Mouse (Mus musculus) B cell, adult 2 months (primary cell): ENCODE data around the gene Rex1bd.
"Not testable (repeated sequence)": the region's sequence is repeated elsewhere in the genome, so short reads cannot be mapped to it uniquely, and the experiment has no call there.

Experiments
- DNase-seq, 2 experiments: peaks; one replicate each; pipeline ENCODE4 v3.0.0; 2022

Rex1bd gene

DNA sequence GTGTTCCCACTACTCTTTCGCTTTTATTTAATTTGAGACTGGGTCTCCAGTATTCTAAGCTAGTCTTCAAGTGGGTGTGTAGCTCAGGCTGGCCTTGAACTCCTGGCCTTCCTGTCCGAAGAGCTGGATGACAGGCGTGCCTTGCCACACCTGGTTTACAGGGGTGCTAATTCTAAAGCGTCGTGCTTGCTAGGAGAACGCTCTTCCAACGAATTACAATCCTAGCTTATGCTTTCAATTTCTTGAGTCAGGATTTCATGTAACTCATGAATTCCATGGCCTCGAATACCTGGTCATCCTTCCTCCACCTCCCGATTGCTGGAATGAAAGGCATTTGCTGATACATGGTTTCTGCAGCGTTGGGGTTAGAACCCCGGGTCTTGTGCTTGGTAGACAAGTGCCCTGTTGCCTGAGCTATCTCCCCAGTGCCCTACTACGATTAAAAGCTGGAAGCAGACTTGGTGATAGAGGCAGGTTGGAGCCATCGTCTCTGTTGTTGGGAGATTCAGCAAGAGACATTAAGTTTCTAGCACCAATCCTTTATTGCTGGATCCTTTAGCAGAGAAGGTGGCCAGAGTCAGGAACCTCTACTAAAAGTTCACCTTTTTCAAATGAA is 21.7 kb upstream of the Rex1bd start:
- peak in 1 of 2 experiments; percentile 15 for DNase-seq

DNA sequence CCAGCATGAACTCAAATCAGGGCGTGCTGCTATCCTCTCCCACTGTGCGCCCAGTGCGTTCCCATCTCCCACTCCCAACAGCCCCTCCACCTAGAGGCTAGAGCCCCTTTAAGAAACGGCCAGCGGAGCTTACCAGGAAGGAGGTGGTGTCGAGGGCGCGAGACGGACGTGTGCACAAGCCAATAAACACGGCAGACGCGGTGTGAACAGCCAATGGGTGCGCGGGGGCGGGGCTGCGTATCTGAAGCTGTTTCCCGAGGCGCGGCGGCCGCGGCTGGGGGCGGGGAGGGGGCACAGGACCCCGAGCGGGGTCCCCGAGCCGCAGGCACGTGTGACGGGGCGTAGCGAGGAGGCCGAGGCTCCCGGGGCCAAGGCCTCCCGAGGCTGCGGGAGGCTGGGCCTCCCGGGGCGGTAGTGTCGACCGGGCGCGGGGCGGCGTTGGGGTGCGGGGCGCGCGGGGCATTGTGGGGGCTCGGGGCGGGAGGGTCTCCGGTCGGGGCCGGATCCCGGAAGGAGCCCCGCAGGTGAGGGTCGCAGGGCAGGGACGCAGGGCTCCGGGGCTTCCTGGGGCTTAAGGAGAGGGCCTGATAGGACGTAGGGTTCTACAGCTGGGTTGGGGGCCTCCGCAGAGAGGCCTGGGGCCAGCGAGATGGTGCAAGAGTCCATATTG is 21.1 kb upstream of the Rex1bd start, which contains the start of the genes Fkbp8 and Kxd1:
Gene Fkbp8 (plus strand): TSS at position 213 of the 670 bp plus-strand sequence.
Gene Kxd1 (minus strand): TSS at position 445 of the 670 bp plus-strand sequence.
- DNase-seq = peak; percentile 96

DNA sequence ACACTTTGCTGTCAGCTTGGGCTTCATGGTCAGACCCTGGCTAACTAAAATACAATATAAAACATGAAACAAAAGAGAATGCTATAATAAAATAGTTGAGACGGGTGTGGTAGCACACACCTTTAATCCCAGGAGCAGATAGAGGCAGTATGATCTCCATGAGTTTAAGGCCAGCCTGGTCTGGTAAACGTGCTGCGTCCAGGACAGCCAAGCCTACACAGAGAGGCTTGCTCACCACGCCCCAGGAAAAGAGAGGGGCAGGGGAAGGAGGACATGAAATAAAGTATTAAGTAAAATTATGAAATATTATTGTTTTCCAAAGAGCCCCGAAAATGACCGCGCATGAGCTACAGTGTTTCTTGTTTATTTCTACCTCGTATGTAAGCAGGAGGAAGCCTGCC is 20.6 kb upstream of the Rex1bd start:
- DNase-seq = no peak

DNA sequence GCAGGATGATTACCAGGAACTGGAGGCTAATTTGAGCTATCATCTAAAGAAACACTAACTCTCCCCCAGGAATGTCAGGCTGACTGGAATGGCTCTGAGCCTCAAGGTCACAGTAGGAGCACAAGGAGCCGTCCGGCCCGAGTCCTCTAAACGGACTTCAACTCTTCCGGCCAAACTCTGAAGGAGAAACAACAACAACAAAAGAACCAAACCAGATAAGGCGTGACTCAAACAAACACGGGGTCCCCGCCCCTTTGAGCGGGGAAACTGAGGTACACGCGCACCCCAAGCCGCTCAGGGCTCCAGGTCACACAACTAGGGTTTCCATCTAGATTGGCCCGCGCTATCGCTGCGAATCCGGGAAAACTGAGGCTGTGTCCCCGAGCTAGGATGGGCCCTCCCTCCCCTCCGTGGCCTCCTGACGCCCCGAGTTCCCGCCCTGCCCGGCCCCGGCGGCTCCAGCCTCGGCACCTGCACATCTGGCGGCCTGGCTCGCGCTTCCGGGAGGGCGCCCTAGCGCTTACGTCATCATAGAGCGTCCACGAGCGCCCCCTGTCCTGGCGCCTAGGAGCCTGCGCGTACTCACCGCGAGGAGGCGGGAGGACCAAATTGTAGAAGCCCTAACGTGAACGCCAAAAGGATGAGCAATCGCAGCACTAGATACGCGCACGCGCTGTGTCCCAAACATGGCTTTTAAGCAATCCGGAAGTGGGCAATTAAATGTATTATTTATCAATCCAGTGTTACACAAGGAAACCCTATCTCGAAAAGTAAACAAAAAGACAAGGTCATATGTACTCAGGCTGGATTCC is 16.2 kb upstream of the Rex1bd start:
- DNase-seq = peak; percentile 96

DNA sequence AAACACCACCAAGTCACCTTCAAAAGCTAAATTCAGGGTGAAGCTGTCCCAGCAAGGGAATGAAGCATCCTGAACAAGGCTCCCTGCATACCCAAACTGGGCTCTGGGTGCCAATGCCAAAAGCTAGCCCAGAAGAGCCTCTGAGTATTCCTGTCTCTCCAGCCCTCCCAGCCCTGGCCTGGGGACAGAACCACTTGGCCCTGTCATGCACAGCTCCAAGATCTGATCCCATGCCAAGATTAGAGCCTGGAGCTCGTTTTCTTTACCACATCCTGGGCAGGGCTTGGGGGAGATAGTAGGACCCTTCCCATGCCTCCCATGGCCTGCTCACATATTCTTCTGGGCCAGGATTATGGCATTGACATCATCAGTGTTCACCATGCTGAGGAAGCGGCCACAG is 13.1 kb upstream of the Rex1bd start:
- no peak for DNase-seq

DNA sequence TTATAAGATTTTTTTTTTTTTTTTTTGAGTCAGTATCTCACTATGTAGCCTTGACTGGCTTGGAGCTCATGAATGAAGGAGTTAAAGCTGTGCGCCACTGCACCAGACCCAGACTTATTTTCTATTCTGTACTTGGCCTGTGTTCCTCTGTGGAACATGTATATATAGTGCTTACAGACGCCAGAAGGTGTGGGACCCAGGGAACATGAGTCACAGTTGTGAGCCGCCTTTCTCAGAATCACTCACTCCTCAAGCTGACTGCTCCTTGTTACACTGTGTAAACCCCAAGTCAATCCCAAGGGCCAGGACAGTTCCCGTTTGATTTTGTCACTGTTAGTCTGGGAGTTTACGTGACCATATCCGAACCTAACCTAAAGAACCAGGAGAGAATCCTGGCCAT is 12.5 kb upstream of the Rex1bd start:
- DNase-seq = no peak

DNA sequence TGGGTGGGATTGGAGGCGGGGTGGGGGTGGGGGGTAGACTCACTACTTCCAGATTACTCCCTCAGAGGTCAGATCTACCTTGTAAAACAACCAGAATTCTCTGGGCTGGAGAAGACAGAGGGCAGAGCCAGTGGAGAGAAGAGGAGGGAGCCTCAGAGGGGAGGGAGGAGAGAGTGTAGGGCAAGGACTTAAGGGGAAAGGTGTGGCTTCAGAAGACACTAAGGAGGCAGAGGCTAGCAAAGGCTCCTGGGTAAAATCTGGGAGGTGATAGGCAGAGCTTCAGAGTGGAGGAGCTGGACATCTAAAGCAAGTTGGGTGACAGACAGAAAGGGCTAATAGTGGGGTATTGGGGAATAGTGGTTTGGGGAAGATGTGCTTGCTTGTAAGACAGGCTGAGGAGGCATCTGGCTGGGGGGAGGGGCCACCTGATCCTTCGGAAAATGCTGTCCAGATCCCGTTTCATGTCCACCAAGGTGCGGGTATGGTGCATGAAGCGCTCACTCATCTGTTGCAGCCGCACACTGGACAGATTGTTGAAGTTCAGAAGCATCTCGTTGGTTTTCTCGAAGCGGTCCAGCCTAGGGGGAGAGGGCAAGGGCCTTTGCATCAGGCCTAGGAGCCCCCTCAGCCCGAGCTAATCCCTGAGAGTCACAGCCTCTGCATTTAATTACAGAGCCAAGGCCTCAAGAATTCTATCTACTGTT is 11.5 kb upstream of the Rex1bd start:
- no peak for DNase-seq

DNA sequence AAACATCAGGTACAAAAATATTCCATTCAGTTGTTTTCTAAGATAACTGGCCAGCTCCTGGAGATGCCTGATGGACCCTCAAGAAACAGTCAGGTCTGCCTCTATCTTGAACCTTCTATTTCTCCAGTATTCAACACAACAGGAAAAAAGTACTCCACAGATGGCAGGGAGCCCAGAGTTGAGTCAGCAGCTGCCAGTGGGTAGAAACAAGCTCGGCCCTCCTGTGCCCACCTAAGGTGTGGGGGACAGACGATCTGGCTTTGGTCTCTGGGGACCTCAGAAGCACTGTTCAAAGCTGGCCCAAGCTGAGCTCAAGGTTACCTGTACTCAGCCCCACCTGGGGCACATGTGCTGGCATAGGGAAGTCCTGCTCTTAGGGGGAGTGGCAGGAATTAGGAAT is 6.9 kb upstream of the Rex1bd start:
- DNase-seq = no peak

DNA sequence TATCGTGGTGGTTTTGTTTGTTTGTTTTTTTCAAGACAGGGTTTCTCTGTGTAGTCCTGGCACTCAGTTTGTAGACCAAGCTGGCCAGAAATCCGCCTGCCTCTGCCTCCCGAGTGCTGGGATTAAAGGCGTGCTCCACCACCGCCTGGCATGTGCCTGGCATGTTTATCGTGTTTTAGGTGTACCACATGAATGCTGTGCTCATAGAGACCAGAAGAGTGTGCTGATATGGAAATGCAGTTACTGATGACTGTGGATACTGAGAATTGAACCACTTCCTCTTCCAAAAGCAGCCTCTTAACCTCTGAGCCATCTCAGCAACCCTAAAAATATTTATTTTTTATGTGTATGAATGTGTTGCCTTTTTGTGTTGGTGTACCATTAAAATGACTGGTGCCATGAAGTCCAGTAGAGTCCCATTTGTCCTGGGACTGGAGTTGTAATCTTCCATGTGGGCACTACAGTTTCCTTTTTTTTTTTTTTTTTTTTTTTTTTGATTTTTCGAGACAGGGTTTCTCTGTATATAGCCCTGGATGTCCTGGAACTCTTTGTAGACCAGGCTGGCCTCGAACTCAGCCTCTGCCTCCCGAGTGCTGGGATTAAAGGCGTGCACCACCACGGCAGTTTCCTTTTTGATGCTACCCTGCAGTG is 5.8 kb upstream of the Rex1bd start:
- no peak for DNase-seq

DNA sequence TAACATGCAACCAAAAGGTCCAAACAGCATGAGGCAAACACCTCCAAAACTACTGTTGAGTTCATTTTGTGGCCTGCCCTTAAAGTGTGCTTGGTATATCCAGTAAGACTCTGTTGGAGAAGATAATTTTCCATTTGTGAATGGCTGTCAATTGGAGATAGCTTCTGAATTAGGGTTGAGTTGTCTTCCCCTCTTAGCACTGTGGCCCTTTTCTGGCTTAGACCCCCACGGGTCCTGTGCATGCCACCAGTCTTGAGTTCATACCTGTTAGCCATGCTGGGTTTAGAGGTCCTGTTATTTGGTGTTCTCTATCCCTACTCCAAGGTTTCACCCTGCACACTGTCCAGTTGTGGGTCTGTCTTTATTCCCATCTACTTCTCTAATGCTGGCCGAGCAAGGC is 5.2 kb upstream of the Rex1bd start:
- no peak for DNase-seq

DNA sequence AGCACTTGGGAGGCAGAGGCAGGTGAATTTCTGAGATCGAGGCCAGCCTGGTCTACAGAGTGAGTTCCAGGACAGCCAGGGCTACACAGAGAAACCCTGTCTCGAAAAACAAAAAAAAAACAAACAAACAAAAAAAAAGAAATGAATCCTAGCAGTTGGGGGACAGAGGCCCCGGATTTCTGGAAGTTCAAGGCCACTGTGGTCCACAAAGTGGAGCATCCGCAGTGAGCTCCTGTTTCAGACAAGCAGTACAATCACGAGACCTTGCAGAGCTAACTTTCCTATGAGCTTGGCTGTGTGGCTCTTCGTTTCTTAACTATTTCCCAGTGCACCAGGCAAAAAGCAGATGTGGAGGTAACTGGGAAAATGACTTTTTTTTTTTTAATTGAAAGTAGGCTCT is 4.6 kb upstream of the Rex1bd start:
- DNase-seq = not testable (repeated sequence)

DNA sequence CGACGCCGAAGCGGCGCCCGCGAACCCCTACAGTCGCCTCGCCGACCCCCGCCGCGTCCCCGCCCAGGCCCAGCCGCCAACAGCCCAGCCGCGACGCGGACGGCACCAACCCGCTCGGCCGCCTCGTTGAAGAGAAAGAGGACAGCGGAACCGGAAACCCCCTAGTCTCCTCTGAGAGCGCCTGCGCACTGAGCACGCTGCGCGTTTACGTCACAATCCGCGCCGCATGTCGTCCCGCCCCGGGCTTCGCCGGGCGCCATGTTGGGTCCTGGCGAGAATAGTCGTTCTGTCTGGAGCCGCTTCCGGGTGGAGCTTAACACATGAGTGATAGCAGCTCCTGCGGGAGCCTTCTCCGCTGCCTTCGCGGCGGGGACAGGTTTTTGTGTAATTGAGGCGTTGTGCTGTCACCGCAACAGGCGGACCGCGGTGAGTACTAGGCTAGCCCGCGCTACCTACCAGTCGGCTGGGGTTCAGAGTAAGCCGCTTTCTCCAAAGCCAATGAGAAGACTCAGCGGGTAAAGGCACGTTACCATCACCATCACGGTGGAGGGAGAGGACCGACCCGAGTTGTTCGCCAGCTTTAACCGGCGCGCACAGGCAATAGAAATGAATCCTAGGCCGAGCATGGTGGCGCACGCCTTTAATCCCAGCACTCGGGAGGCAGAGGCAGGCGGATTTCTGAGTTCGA is 3.8 kb upstream of the Rex1bd start, which contains the start of gene Uba52:
Gene Uba52 (minus strand): TSS at position 574 of the 688 bp plus-strand sequence.
- DNase-seq = peak; percentile 97

DNA sequence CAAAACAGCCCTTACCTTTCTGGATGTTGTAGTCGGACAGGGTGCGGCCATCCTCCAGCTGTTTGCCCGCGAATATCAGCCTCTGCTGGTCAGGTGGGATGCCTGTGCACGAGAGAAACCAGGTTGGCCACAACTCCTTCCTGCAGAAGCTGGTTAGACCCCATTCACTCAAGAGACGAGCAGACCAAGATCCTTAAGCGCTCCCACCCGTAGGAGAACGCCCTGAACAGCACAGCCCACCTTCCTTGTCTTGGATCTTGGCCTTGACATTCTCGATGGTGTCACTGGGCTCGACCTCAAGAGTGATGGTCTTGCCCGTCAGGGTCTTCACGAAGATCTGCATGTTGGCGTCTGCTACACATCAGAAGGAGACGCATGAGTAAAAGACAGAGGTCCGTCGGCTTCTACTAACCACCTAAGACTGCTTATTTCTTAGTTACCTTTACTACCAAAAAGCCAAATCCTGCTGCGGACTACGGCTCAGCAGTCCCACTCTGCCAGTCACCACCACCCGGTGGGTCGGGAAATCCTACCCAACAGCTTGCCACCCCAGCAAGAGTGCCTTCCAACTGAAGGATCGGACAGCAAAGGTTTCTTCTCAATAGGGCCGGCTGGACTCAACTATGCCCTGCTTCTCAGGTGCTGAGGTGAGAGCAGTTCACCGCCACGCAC is 2.9 kb upstream of the Rex1bd start:
- DNase-seq = no peak

DNA sequence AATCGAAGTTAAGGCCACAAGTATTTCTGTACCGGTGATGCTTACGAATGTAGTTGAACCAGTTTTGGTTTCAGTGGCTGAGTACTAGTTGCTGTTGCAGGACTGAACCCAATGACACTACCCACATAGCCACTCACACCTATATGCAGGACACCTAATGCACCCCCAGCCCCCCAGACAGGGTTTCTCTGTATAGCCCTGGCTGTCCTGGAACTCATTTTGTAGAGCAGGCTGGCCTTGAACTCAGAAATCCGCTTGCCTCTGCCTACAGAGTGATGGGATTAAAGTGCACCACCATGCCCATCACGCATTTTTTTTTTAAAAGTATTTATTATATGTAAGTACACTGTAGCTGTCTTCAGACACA is 458 bp upstream of the Rex1bd start:
- DNase-seq = no peak

DNA sequence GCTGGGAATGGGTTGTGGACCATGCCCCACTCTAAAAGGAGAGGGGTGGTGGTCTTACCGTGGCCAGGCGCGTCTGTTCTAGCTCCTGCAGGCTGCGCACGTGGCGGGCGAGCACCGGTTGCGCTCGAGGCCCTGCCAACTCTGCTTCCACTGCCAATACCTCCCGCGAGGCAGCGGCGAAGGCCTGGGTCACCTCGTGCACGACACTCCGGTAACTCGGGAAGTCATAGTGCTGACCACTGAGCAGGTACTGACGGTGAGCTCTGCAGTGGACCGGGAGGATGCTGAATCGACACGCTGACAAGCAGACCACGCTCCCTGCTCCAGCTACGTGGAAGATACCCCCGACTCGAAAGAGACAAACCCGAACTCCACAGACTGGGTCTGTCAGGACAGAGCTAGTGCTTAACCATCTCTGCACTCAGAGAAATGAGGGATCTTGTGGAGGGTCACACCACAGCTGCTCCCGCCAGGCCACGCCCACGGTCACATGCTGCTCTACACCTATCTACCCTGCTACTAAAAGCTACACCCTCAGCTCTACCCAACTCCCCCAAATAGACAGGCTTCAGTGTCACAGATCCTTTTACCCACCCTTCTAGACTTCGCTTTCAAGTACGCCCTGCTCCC is 739 bp downstream of the Rex1bd start:
- DNase-seq = no peak

DNA sequence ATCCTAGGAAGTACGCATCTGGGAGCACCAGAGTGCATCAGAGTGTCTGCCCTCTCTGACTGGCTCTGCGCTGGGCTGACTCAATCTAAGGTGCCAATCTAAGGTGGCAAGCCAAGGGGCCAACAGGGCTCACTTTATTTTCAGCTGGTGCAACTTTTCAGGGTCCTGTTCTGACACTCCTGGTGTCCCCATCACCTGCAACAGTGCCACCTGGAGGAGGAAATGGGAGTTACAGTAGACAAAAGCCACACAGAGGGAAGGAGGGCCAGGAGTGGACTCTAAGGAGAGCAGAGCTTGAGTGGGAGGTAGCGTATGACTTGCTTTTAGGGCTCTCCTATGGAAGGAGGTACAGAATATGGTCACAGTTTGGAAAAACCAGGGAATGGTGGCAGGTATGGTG is 1.7 kb downstream of the Rex1bd start:
- peak; percentile 90 to 92 for DNase-seq

DNA sequence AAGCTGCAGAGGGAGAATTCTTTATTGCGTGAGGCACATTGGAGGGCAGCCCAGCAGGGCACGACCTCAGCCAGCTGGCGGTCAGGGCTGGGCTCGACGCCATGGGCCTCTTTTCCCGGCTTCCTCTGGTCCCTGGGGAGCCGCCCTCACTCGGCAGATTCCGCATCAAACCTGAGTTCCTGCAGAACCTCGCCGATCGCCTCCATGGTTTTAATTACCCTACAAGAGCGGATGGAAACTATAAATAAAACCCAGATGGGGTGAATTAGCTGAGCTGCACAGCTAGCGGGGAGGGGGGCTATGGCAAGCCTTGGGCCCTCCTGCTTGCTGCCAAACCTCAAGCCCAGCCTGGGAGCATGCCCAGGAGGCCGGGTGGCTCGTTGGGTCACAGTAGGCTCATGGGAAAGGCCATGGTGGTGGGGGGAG is 2.2 kb downstream of the Rex1bd start:
- no peak for DNase-seq

DNA sequence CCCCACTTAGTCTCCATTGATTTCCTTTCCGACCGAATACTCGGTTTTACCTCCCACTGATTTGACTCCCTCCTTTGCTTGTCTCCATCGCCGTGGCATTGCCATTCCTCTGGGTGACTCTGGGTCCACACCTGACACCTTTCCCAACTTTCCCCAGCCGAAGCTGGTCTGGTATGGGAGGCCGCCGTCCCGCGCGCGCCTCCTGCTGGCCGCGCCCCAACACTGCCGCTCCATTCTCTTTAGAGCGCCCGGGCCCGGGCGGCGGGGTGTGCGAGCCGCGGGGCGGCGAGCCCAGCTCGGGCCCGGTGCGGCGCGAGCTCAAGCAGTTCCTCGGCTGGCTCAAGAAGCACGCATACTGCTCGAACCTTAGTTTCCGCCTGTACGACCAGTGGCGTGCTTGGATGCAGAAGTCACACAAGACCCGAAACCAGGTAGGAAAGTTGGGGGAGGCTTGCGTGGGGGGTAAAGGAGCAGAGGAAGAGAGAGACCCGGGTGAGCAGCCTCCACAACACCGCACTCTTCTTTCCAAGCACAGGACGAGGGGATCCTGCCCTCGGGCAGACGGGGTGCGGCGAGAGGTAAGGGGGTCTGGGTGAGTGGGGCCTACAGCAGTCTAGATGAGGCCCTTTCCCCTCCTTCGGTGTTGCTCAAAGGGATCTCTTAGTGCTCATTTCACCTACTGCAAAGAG is 3.3 kb downstream of the Rex1bd start:
- peak; percentile 73 to 76 for DNase-seq

DNA sequence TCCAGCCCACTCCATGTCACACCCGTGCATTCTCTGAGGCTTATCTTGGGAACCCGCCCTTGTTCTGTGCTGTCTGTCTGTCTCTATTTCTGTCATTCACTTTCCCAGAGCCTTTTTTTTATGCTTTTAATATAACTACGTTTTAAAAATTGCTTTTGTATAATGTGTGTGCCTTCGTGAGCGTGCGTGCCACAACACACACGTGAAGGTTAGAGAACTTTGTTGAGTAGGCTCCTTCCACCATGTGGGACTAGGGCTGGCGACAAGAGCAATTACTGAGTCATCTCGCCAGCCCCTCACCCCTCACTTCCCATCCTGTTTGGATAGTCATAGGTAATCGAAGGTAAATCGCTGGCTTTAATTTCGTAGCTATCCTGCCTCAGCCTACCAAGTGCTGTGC is 4.0 kb downstream of the Rex1bd start:
- no peak for DNase-seq

DNA sequence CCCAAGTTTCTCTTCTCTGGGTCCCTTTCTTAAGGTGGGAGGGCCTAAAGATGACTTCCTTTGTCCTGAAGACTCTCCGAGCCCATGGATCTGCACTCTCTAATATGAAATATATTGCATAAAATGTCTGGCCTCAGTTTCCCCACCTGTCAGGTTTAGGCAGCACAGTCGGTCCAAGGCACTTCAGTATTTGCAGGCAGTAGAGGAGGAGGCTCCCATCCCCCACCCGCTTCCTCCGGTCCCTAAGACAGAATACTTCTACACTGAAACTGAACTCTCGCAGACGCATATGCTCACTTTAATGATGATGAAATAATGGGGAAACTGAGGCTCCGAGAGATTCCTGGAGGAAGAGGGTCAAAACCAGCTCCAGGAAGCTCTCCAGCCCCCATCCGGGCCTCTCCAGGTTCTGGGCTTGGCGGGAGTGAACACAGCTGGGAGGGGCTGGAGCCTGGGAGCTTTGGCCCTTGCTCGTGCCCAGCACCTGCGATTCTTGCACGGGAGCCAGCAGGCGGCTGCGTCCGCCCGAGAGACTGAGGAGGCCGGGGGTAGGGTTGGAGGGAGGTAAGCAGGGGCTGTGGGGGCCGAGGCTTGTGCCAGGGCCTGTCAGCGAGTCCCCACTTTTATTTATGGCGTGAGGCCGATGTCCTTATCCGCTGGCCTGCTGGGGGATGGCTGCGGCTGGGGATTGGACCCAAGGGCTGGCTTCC is 4.6 kb downstream of the Rex1bd start:
- no peak for DNase-seq
